Mouse (Mus musculus): Measurements from ENCODE around the gene Diras1. TPM values are rescaled to one million over a fixed set of nuclear protein-coding genes. Genes with fewer than 3 reads are reported as not detected.

The Diras1 gene
- not detected in 2 replicates for polyA plus RNA-seq (2012; ENCODE audit: low replicate concordance)

DNA sequence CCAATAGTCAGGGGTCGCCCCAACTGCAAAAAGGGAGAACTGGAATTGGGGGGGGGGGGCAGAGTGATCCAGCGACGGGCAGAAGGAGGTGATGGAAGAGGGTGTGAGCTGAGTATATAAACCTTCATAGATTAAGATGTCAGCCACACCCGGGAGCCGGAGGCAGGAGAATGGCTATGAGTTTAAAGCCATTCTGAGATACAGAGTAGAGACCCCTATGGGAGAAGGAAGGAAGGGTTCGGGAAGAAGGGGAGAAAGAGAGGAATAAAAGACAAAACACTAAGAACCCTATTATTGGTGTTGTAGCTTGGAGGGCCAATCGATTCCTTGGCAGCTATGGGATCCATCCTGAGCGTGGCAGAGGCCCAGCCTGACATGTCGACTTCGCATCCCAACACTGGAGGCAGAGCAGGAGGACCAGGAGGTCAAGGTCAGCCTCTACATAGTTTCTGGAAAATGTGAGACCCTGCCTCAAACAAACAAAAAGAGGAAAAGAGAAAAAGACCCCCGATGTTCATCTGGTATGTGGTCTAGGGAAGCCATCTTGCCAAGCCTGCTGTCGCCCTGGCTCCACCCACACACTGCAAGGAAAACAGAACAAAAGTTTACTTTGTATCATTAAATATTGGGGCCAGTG is at the start of gene Diras1:
TSS of gene Diras1 (minus strand) at position 24 of the 637 bp plus-strand sequence.

DNA sequence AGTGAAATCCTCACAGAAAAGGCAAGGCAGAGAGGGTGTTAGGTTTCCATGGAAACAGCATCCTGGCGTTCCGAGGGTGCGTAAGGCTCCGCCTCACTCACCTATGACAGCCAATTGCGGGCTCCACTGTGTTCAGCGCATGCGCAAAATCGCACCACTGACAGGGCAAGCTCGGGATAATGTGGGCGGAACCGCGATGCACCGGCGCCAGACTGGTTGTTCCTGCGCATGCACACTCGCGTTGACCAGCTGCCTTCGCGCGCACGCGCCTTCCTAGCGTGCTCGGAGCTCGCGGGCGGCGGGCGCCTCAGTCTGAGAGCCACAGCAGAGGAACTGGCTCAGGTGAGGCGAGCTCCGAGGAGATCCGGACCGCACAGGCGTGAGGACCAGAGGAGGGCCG is 44.4 kb upstream of the Diras1 start, which contains the start of gene Thop1:
TSS of gene Thop1 (plus strand) at position 200 of the 400 bp plus-strand sequence.

DNA sequence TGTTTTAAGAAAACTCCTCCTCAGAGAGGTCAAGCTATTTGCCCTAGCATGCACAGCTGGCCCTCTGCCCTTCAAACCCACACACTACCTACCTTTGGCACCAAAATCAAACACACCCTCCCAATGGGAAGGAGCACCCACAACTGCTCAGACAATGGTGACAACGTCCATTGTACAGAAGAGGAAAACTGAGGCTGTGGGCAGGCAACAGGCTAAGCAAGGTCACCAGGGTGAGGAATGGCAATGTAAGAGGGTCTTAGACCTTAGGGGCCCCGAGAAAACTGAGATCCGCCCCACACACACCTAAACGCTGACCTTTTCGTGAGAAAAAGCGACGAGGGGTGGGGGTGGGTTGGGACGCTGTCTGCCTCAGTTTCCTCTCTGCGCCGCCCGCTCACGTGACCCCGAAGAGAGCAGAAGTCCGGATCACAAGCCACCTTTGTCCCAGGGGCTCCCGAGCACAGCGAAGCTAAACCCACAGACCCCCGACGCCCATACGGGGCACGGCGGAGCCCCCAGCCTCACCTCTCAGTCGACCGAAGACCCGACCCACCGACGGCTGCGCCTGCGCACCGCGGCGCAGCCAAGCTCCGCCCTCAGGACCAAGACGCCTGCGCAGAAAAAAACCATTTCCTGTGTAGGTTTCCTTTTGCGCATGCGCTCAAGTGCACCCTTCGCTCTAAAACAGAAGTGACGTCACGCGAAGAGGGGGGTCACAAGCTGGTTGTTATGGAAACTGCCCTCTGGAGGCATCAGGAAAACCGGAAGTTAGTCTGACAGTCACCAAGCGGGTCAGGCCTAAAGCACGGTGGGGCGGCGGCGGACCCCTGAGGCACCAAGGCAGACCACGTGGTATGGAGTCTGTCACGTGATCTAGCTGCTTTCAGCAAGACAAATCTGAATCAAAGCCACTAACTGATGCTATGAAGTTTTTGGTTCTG is 34.4 kb upstream of the Diras1 start, which contains the start of gene Sgta:
TSS of gene Sgta (minus strand) at position 579 of the 941 bp plus-strand sequence.

DNA sequence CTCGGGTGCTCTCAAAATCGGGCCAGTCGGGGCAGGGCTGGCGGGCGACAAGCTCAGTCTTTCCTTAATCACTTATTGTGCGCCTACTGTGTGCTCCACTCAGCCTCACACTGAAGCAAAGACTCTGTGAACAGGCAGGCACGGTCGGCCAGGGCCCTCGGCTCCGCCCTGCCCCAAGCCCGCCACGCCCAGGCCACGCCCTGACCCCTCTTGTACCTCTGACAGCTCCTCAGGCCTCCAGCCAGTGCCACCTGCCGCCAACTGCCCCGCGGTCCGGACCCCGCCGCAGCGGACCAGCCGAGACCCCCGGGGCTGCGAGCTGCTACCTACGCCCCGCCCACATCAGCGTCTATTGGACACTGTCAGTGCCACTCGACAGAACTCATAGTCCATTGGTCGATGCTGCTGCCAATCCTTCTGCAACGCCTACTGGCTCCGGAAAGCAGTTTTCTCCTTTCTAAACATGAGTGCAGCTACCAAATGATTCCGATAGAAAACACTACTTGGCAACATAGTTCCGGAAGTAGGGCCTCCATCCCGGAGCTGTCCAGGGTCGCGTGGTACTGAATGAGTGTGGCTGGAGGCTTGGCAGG is 11.6 kb upstream of the Diras1 start, which contains the start of gene Slc39a3:
TSS of gene Slc39a3 (minus strand) at position 439 of the 593 bp plus-strand sequence.

DNA sequence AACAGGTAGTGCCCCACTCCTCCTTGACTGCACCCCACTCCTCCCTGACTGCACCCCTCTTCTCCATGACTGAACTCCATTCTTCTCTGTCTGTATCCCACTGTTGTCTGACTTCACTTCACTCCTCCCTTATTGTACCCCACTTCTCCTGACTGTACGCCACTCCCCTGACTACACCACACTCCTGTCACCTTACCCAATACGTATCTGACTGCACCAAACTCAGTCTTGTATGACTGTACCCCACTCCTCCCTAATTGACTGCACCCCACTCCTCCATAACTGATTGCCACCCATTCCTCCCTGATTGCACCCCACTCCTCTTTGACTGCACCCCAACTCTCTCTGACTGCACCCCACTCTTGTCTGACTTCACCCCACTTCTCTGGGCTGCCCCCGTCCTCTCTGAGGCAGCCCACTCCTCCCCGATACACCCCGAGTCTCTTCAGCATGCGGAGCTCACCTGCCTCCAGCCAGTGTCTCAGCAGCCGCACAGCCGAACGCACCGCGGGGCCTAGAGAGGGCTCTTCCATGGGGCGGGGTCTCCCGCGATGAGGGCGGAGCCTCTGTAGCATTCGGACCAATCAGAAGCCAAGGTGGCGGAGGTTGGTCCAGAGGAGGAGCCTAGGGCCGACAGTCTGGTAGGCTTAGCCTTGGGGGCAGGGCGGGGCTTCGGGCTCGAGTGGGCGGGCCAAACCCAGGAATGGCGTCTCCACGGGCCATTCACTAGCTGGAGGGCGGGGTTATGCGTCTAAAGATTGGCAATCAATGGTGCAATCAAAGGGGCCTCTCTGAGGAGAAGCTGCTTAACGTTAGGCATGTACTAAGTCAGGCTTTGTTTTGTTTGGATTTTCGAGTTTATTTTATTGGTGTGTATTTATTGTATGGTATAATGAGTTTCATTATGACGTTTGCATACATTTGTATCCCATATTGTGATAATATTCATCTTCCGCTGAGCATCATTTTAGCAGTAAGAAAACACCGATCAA is 10.8 kb downstream of the Diras1 start, which contains the start of gene Gng7:
TSS of gene Gng7 (minus strand) at position 553 of the 992 bp plus-strand sequence.

Other genes starting within 250 kb of the Diras1 start
- 1,203 and 1,963 TPM in 2 replicates for gene Sf3a2, start 227.5 kb downstream of the Diras1 start, polyA plus RNA-seq (2012; ENCODE audit: low replicate concordance)
- 158 and 168 TPM in 2 replicates for gene Plekhj1, start 227.0 kb downstream of the Diras1 start, polyA plus RNA-seq (2012; ENCODE audit: low replicate concordance)
- 1.6 and 3.6 TPM in 2 replicates for gene Amh, start 220.4 kb downstream of the Diras1 start, polyA plus RNA-seq (2012; ENCODE audit: low replicate concordance)
- not detected in 2 replicates for gene Jsrp1, start 212.2 kb downstream of the Diras1 start, polyA plus RNA-seq (2012; ENCODE audit: low replicate concordance)
- 1,955 and 2,032 TPM in 2 replicates for gene Oaz1, start 199.0 kb downstream of the Diras1 start, polyA plus RNA-seq (2012; ENCODE audit: low replicate concordance)
- gene Lingo3, start 181.6 kb downstream of the Diras1 start, polyA plus RNA-seq (2012; ENCODE audit: low replicate concordance), result 0.27 and 0.65 TPM in 2 replicates
- 82.8 and 101 TPM in 2 replicates for gene Lsm7, start 170.5 kb downstream of the Diras1 start, polyA plus RNA-seq (2012; ENCODE audit: low replicate concordance)
- 289 and 463 TPM in 2 replicates for gene Sppl2b, start 170.4 kb downstream of the Diras1 start, polyA plus RNA-seq (2012; ENCODE audit: low replicate concordance)
- gene Tmprss9, start 153.8 kb downstream of the Diras1 start, polyA plus RNA-seq (2012; ENCODE audit: low replicate concordance), result 0.36 and 1.6 TPM in 2 replicates
- gene Timm13, start 124.7 kb downstream of the Diras1 start, polyA plus RNA-seq (2012; ENCODE audit: low replicate concordance), result 135 and 264 TPM in 2 replicates
- 5.7 and 6.6 TPM in 2 replicates for gene Lmnb2, start 107.4 kb downstream of the Diras1 start, polyA plus RNA-seq (2012; ENCODE audit: low replicate concordance)
- gene Gadd45b, start 95.6 kb downstream of the Diras1 start, polyA plus RNA-seq (2012; ENCODE audit: low replicate concordance), result 5.7 and 9.6 TPM in 2 replicates
- 0.27 and 0.35 TPM in 2 replicates for gene Gng7, start 10.7 kb downstream of the Diras1 start, polyA plus RNA-seq (2012; ENCODE audit: low replicate concordance)
- gene Slc39a3, start 11.8 kb upstream of the Diras1 start, polyA plus RNA-seq (2012; ENCODE audit: low replicate concordance), result 13.0 and 21.1 TPM in 2 replicates
- 204 and 220 TPM in 2 replicates for gene Sgta, start 34.5 kb upstream of the Diras1 start, polyA plus RNA-seq (2012; ENCODE audit: low replicate concordance)
- gene Thop1, start 44.4 kb upstream of the Diras1 start, polyA plus RNA-seq (2012; ENCODE audit: low replicate concordance), result 162 and 193 TPM in 2 replicates
- 0.35 TPM in 1 of 2 replicates, not detected in the other for gene Creb3l3, start 73.2 kb upstream of the Diras1 start, polyA plus RNA-seq (2012; ENCODE audit: low replicate concordance)
- 498 and 833 TPM in 2 replicates for gene Map2k2, start 80.3 kb upstream of the Diras1 start, polyA plus RNA-seq (2012; ENCODE audit: low replicate concordance)
- gene Zbtb7a, start 109.6 kb upstream of the Diras1 start, polyA plus RNA-seq (2012; ENCODE audit: low replicate concordance), result 295 and 321 TPM in 2 replicates
- 90.2 and 186 TPM in 2 replicates for gene Pias4, start 142.3 kb upstream of the Diras1 start, polyA plus RNA-seq (2012; ENCODE audit: low replicate concordance)
- gene Eef2, start 151.0 kb upstream of the Diras1 start, polyA plus RNA-seq (2012; ENCODE audit: low replicate concordance), result 344 and 2,489 TPM in 2 replicates
- 53.3 and 169 TPM in 2 replicates for gene Dapk3, start 157.3 kb upstream of the Diras1 start, polyA plus RNA-seq (2012; ENCODE audit: low replicate concordance)
- gene 4930442H23Rik, start 158.2 kb upstream of the Diras1 start, polyA plus RNA-seq (2012; ENCODE audit: low replicate concordance), result not detected in 2 replicates
- gene Nmrk2, start 176.4 kb upstream of the Diras1 start, polyA plus RNA-seq (2012; ENCODE audit: low replicate concordance), result not detected in 2 replicates
- gene Atcay, start 205.2 kb upstream of the Diras1 start, polyA plus RNA-seq (2012; ENCODE audit: low replicate concordance), result 0.09 and 0.16 TPM in 2 replicates
- 1.6 and 1.7 TPM in 2 replicates for gene Zfr2, start 207.5 kb upstream of the Diras1 start, polyA plus RNA-seq (2012; ENCODE audit: low replicate concordance)
- gene Matk, start 227.3 kb upstream of the Diras1 start, polyA plus RNA-seq (2012; ENCODE audit: low replicate concordance), result 4.8 and 18.9 TPM in 2 replicates
- gene Mrpl54, start 241.3 kb upstream of the Diras1 start, polyA plus RNA-seq (2012; ENCODE audit: low replicate concordance), result 351 and 433 TPM in 2 replicates
- 147 and 155 TPM in 2 replicates for gene Apba3, start 241.3 kb upstream of the Diras1 start, polyA plus RNA-seq (2012; ENCODE audit: low replicate concordance)